Mouse (Mus musculus) adrenal gland, postnatal 10 days (tissue): Measurements from ENCODE around the gene Atf6b. TPM values are rescaled to one million over a fixed set of nuclear protein-coding genes. Genes with fewer than 3 reads are reported as not detected.

Experiments
- DNase-seq: peaks from one replicate; pipeline ENCODE4 v3.0.0; 2021; ENCODE audit warnings: mixed read lengths
- total RNA-seq, 2 experiments: library from RNA; stranded (reverse); gene quantifications; 2 replicates each; pipeline ENCODE4 v1.2.3; 2021

Gene Atf6b
- total RNA-seq, 2 experiments from 2014 or later = 37.8 to 40.1 TPM

GRCm38 (mm10) chr17:34648141-34648890, 1.4 kb downstream of the Atf6b start:
- DNase-seq = no peak

- no peak for DNase-seq
Observed at GRCm38 (mm10) chr17:34649106-34649864, 2.3 kb downstream of the Atf6b start.

- no peak for DNase-seq
Observed at GRCm38 (mm10) chr17:34650781-34651180, 3.8 kb downstream of the Atf6b start.

- DNase-seq = peak; percentile 79
Observed at GRCm38 (mm10) chr17:34651507-34652221, 4.7 kb downstream of the Atf6b start.

- no peak for DNase-seq
Observed at GRCm38 (mm10) chr17:34652546-34652945, 5.6 kb downstream of the Atf6b start.

GRCm38 (mm10) chr17:34652985-34653384, 6.0 kb downstream of the Atf6b start:
- DNase-seq = no peak

GRCm38 (mm10) chr17:34653746-34654285, 6.9 kb downstream of the Atf6b start:
- peak; percentile 80 for DNase-seq

- DNase-seq = no peak
Observed at GRCm38 (mm10) chr17:34654392-34654791, 7.4 kb downstream of the Atf6b start.

GRCm38 (mm10) chr17:34655160-34655559, 8.2 kb downstream of the Atf6b start:
- peak; percentile 67 for DNase-seq

GRCm38 (mm10) chr17:34655581-34655991, 8.6 kb downstream of the Atf6b start:
- peak; percentile 86 for DNase-seq

GRCm38 (mm10) chr17:34656666-34657065, 9.7 kb downstream of the Atf6b start:
- DNase-seq = no peak

GRCm38 (mm10) chr17:34657271-34657670, 10.3 kb downstream of the Atf6b start:
- DNase-seq = no peak

- DNase-seq = no peak
Observed at GRCm38 (mm10) chr17:34658145-34658544, 11.2 kb downstream of the Atf6b start.

- DNase-seq = no peak
Observed at GRCm38 (mm10) chr17:34658591-34658990, 11.6 kb downstream of the Atf6b start.

GRCm38 (mm10) chr17:34659181-34659896, 12.4 kb downstream of the Atf6b start:
- no peak for DNase-seq

- DNase-seq = no peak
Observed at GRCm38 (mm10) chr17:34659897-34660214, 12.9 kb downstream of the Atf6b start.

GRCm38 (mm10) chr17:34660259-34660820, 13.4 kb downstream of the Atf6b start:
- DNase-seq = no peak

- DNase-seq = peak; percentile 57
Observed at GRCm38 (mm10) chr17:34661121-34661591, 14.2 kb downstream of the Atf6b start.

- DNase-seq = no peak
Observed at GRCm38 (mm10) chr17:34662468-34662867, 15.5 kb downstream of the Atf6b start.

GRCm38 (mm10) chr17:34662978-34663377, 16.0 kb downstream of the Atf6b start:
- no peak for DNase-seq

- DNase-seq = no peak
Observed at GRCm38 (mm10) chr17:34663558-34663957, 16.6 kb downstream of the Atf6b start.

GRCm38 (mm10) chr17:34664472-34664871, 17.5 kb downstream of the Atf6b start:
- DNase-seq = peak; percentile 52
